7 mouse cellular contexts compared by ENCODE assay signal in the genomic region with DNA sequence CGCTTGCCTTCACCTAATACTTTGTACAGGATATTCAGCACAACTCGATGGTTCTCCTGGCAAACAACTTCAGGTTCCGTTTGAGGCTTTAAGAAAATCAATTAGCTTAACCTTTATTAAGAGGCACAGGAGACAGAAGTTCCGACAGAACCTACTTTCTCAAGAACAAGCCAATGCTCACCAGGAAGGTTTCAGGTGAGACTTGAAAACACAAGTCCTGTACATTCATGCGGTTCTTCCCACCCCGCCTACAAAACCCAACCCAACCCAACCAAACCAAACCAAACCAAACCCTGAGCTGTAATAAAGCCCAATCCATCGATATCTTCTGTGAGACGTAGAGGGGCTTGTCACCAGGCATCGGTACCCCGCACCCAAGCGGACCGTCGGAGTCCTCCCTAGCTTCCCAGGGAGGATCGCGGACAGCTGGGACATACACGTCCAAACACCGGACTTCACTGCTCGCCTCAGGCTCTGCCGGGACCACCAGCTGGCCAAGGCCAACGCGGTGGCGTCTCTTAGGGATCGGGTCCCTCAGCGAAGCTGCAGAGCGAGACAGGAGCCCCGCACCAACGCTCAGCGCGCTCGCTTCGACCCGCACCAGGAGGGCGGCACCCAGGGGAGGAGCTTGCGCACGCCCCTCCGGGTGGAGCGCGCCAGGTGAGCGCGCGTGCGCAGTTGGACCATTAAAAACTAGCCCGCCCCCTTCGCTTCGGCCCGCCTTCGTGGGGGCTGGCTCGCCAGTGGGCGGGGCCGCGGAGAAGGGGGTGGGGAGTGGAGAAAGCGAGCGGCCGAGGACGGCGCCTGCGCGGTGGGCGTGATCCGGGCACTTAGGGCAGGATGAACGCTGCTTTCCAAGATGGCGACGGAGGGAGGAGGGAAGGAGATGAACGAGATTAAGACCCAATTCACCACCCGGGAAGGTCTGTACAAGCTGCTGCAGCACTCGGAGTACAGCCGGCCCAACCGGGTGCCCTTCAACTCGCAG. TPM values are rescaled to one million over a fixed set of nuclear protein-coding genes. Genes with fewer than 3 reads are reported as not detected.
DNase-seq lines count a peak whose midpoint lies in the region; ATAC-seq lines count a peak whose summit lies in the region.

Wdr20 (plus strand) TSS at position 775 of the 988 bp plus-strand sequence.

- 1% methylated on average over 69 of the region's 69 CpGs for WGBS in embryonic facial prominence, embryonic 11.5 days
- WGBS in limb, embryonic 11.5 days, result 1% methylated on average over 69 of the region's 69 CpGs
- WGBS in midbrain, embryonic 14.5 days, result 1% methylated on average over 69 of the region's 69 CpGs

- H3K27ac ChIP-seq in embryonic facial prominence, embryonic 11.5 days (replicated peaks; ENCODE audit: low read depth, low read length), result peak within 1 kb of the TSS; percentile 72
- H3K27ac ChIP-seq in limb, embryonic 11.5 days (replicated peaks; ENCODE audit: low read depth, low read length), result 0 out of 2 replicates have a peak within 1 kb of the TSS, but pooled peaks have one; percentile 47
- peak within 1 kb of the TSS; percentile 89 for H3K27ac ChIP-seq in midbrain, embryonic 14.5 days (replicated peaks; ENCODE audit: low read depth, low read length)

- peak; percentile 100 for DNase-seq in adrenal gland, postnatal 14 days
- peak; percentile 97 for DNase-seq in embryonic facial prominence, embryonic 11.5 days (ENCODE audit: low spot score)
- DNase-seq in heart, adult 11 months, result peak; percentile 100
- DNase-seq in kidney, adult 18-20 months, result peak; percentile 98
- peak; percentile 99 for DNase-seq in limb, embryonic 11.5 days (ENCODE audit: low spot score)
- peak; percentile 99 for DNase-seq in midbrain, embryonic 14.5 days
- peak; percentile 98 to 99 for DNase-seq in spleen, adult 18-20 months

- no peaks in the 10 kb centered on the region for H3K27me3 ChIP-seq in embryonic facial prominence, embryonic 11.5 days (ENCODE audit: control insufficient read depth, insufficient read depth, low read length)
- no peaks in the 10 kb centered on the region for H3K27me3 ChIP-seq in limb, embryonic 11.5 days (ENCODE audit: control insufficient read depth, insufficient read depth, low read length)
- H3K27me3 ChIP-seq in midbrain, embryonic 14.5 days (ENCODE audit: control insufficient read depth, insufficient read depth, low read length), result no peaks in the 10 kb centered on the region

- peak within 1 kb of the TSS; percentile 87 for H3K9ac ChIP-seq in embryonic facial prominence, embryonic 11.5 days (replicated peaks; ENCODE audit: low read length)
- H3K9ac ChIP-seq in limb, embryonic 11.5 days (ENCODE audit: low read length), result peak within 1 kb of the TSS; percentile 92
- H3K9ac ChIP-seq in midbrain, embryonic 14.5 days (replicated peaks; ENCODE audit: low read length), result peak within 1 kb of the TSS; percentile 91

- H3K4me3 ChIP-seq in embryonic facial prominence, embryonic 11.5 days (ENCODE audit: low read depth, low read length), result peak within 1 kb of the TSS; percentile 99
- H3K4me3 ChIP-seq in limb, embryonic 11.5 days (ENCODE audit: low read depth, low read length), result peak within 1 kb of the TSS; percentile 99
- peak within 1 kb of the TSS; percentile 99 for H3K4me3 ChIP-seq in midbrain, embryonic 14.5 days (replicated peaks; ENCODE audit: low read depth, low read length)

- no peaks in the 10 kb centered on the region for H3K9me3 ChIP-seq in embryonic facial prominence, embryonic 11.5 days (replicated peaks; ENCODE audit: control insufficient read depth, low read length)
- no peaks in the 10 kb centered on the region for H3K9me3 ChIP-seq in limb, embryonic 11.5 days (ENCODE audit: control insufficient read depth, low read length)
- no peaks in the 10 kb centered on the region for H3K9me3 ChIP-seq in midbrain, embryonic 14.5 days (ENCODE audit: control insufficient read depth, low read length)

- H3K4me1 ChIP-seq in embryonic facial prominence, embryonic 11.5 days (ENCODE audit: control insufficient read depth, insufficient read depth, low read length), result no peaks in the 10 kb centered on the region; the same call in 1 of the 2 replicates
- H3K4me1 ChIP-seq in limb, embryonic 11.5 days (ENCODE audit: control insufficient read depth, insufficient read depth, low read length), result peaks cover 10% of the 10 kb centered on the region
- H3K4me1 ChIP-seq in midbrain, embryonic 14.5 days (ENCODE audit: control insufficient read depth, insufficient read depth, low read length), result peaks cover 20% of the 10 kb centered on the region

- ATAC-seq in embryonic facial prominence, embryonic 11.5 days (replicated peaks; ENCODE audit: insufficient number of reproducible peaks, low FRiP score, low TSS enrichment, low read depth), result peak; percentile 91
- peak; percentile 96 for ATAC-seq in limb, embryonic 11.5 days (ENCODE audit: insufficient number of reproducible peaks, low FRiP score, low TSS enrichment, low read depth)
- ATAC-seq in midbrain, embryonic 14.5 days (ENCODE audit: low FRiP score, low TSS enrichment), result peak; percentile 98

- H3K4me2 ChIP-seq in embryonic facial prominence, embryonic 11.5 days (ENCODE audit: low read depth, low read length), result peak within 1 kb of the TSS; percentile 89
- peak within 1 kb of the TSS; percentile 94 for H3K4me2 ChIP-seq in limb, embryonic 11.5 days (ENCODE audit: low read depth, severe bottlenecking)
- H3K4me2 ChIP-seq in midbrain, embryonic 14.5 days (ENCODE audit: low read length), result peak within 1 kb of the TSS; percentile 87

- H3K36me3 ChIP-seq in embryonic facial prominence, embryonic 11.5 days (replicated peaks; ENCODE audit: control insufficient read depth, insufficient read depth, low read depth, low read length), result no peaks in the 10 kb centered on the region
- H3K36me3 ChIP-seq in limb, embryonic 11.5 days (ENCODE audit: control insufficient read depth, insufficient read depth, low read length), result no peaks in the 10 kb centered on the region; the same call in 1 of the 2 replicates
- H3K36me3 ChIP-seq in midbrain, embryonic 14.5 days (ENCODE audit: control insufficient read depth, insufficient read depth, low read length), result no peaks in the 10 kb centered on the region

RNA-seq across cellular contexts. Expression of gene Wdr20, which starts in this region (rescaled TPM):
- 35.2 and 41.6 TPM in 2 replicates for total RNA-seq in adrenal gland, postnatal 14 days (2021)
- 22.2 and 23.6 TPM in 2 replicates for polyA plus RNA-seq in embryonic facial prominence, embryonic 11.5 days (2014; fragmentation: Nextera tagmentation; extraction: Ambion mirVana)
- 21.6 and 23.2 TPM in 2 replicates for polyA plus RNA-seq in limb, embryonic 11.5 days (2014; fragmentation: Nextera tagmentation; extraction: Ambion mirVana)
- 22.1 and 24.0 TPM in 2 replicates for polyA plus RNA-seq in midbrain, embryonic 14.5 days (2014; fragmentation: Nextera tagmentation; extraction: Ambion mirVana)

Comparison
In these comparisons a context has a peak if more than half of its experiments do, and no peak if none do; other contexts are left out.
1. Peak in every context shown above with its lines: DNase-seq, ATAC-seq, H3K4me3 ChIP-seq and H3K27ac ChIP-seq.